Mouse (Mus musculus) bone marrow, adult 2 months (tissue): ENCODE data around the gene Esd.

Source experiments
- CTCF ChIP-seq: fragments of 200-500 bp; IDR thresholded peaks from 2 replicates; pipeline ENCODE4 v1.5.1; 2011; ENCODE audit warnings: low read length, control low read depth; ENCODE audit not compliant: control insufficient read depth, insufficient read depth
- POLR2A ChIP-seq: fragments of 200-500 bp; IDR thresholded peaks from 2 replicates; pipeline ENCODE4 v1.6.1; 2011; ENCODE audit warnings: low read depth, mild to moderate bottlenecking, control low read depth, low read length, borderline replicate concordance; ENCODE audit not compliant: control insufficient read depth

DNA sequence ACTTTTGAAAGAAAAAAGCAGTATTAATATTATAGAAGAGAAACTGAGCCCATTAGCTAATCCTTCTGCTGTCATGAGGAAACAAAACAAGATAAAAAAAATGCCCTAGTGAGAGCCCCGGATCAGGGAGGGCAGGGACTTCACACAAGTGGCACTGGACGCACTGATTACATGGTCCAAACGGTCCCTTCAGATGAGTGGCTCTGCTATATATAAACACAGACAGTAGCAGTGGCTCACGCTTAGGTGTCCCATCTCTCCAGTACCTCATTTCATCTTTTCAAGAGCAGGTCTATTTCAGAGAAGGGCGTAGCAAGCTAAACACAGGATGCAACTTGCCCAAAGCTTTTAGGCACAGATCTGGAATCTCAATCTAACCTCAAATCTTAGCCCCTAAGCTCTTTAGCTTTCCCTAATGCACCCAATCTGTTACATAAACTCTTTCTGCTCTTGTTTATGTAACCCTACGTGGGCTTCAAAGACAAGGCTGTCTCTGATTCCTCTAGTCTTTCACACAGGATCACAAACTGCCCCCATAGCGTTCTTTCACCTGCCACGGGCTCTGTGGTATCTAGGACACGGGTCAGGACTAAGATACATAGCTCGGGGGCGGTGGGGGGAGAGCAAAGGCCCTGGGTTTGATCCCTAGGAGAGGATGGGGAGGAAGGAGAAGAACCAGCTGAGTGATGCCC lies 52.3 kb downstream of the Esd start:
- TF ChIP-seq CTCF = no peak
- no peak for TF ChIP-seq POLR2A
